Mouse (Mus musculus): Measurements from ENCODE around the gene Tapt1. TPM values are rescaled to one million over a fixed set of nuclear protein-coding genes. Genes with fewer than 3 reads are reported as not detected.
"Not testable (repeated sequence)": the region's sequence is repeated elsewhere in the genome, so short reads cannot be mapped to it uniquely, and the experiment has no call there.

Tapt1 gene
- polyA plus RNA-seq, 1 experiment from 2014 or later: 26.3 TPM

GRCm38 (mm10) chr5:44147732-44148131 lies 78.7 kb downstream of the Tapt1 start:
- Histone ChIP-seq H3K4me2 (replicated peaks) (no peak overlapping the region), H3K27me3 (replicated peaks) (no peaks in the 10 kb centered on the region), H3K4me1 (replicated peaks) (0 out of 2 replicates have a peak, but pooled peaks cover 5% of the 10 kb centered on the region), H3K9me3 (0 out of 2 replicates have a peak, but pooled peaks cover 3% of the 10 kb centered on the region), H3K4me3 (replicated peaks) (no peak overlapping the region), H3K9ac (no peak overlapping the region), H3K36me3 (no peaks in the 10 kb centered on the region), H3K27ac (no peak overlapping the region)
- no peak for ATAC-seq
- 85% methylated on average over 3 of the region's 3 CpGs for WGBS

- Histone ChIP-seq H3K4me2 (replicated peaks) (no peak overlapping the region), H3K4me3 (replicated peaks) (no peak overlapping the region), H3K4me1 (replicated peaks) (0 out of 2 replicates have a peak, but pooled peaks cover 5% of the 10 kb centered on the region), H3K27me3 (replicated peaks) (no peaks in the 10 kb centered on the region), H3K27ac (no peak overlapping the region), H3K9ac (no peak overlapping the region), H3K36me3 (no peaks in the 10 kb centered on the region), H3K9me3 (0 out of 2 replicates have a peak, but pooled peaks cover 3% of the 10 kb centered on the region)
- 77% methylated on average over 6 of the region's 6 CpGs for WGBS
- ATAC-seq: no peak
Observed at GRCm38 (mm10) chr5:44146437-44147332, 79.7 kb downstream of the Tapt1 start.

- Histone ChIP-seq H3K4me1 (replicated peaks) (0 out of 2 replicates have a peak, but pooled peaks cover 3% of the 10 kb centered on the region), H3K27ac (no peak overlapping the region), H3K36me3 (no peaks in the 10 kb centered on the region), H3K27me3 (replicated peaks) (no peaks in the 10 kb centered on the region), H3K4me3 (replicated peaks) (no peak overlapping the region), H3K9me3 (no peaks in the 10 kb centered on the region), H3K4me2 (replicated peaks) (no peak overlapping the region), H3K9ac (no peak overlapping the region)
- peak; percentile 85 for ATAC-seq
- WGBS: 50% methylated on average over 8 of the region's 8 CpGs
Observed at GRCm38 (mm10) chr5:44143467-44144235, 82.8 kb downstream of the Tapt1 start.

- Histone ChIP-seq H3K4me3 (replicated peaks) (no peak overlapping the region), H3K27me3 (replicated peaks) (no peaks in the 10 kb centered on the region), H3K27ac (no peak overlapping the region), H3K4me2 (replicated peaks) (no peak overlapping the region), H3K36me3 (no peaks in the 10 kb centered on the region), H3K4me1 (replicated peaks) (no peaks in the 10 kb centered on the region), H3K9me3 (no peaks in the 10 kb centered on the region), H3K9ac (no peak overlapping the region)
- ATAC-seq: no peak
- 79% methylated on average over 4 of the region's 4 CpGs for WGBS
Observed at GRCm38 (mm10) chr5:44127487-44127886, 98.9 kb downstream of the Tapt1 start.

- not testable (repeated sequence) for H3K9ac ChIP-seq; H3K4me1 ChIP-seq (replicated peaks); H3K4me3 ChIP-seq (replicated peaks); H3K9me3 ChIP-seq; H3K27me3 ChIP-seq (replicated peaks); H3K36me3 ChIP-seq; H3K27ac ChIP-seq; ATAC-seq; H3K4me2 ChIP-seq (replicated peaks)
- 91% methylated on average over 8 of the region's 8 CpGs for WGBS
Observed at GRCm38 (mm10) chr5:44126574-44126973, 99.9 kb downstream of the Tapt1 start.

Other genes with a start within 250 kb of the Tapt1 start
- 82.5 and 96.9 TPM in 2 replicates for gene Fgfbp1, start 244.8 kb downstream of the Tapt1 start, polyA plus RNA-seq (2015; fragmentation: Nextera tagmentation; extraction: Ambion mirVana)
- gene Prom1, start 124.6 kb downstream of the Tapt1 start, polyA plus RNA-seq (2015; fragmentation: Nextera tagmentation; extraction: Ambion mirVana): 38.2 and 39.6 TPM in 2 replicates